Mouse (Mus musculus) megakaryocyte, embryonic 14.5 days (primary cell): ENCODE data around the gene Atg4c.

Experiments
- FLI1 ChIP-seq: IDR thresholded peaks from 2 replicates; pipeline ENCODE4 v1.6.1; 2012; ENCODE audit warnings: low read length, inconsistent platforms, mixed read lengths
- GATA1 ChIP-seq: IDR thresholded peaks from 3 replicates; pipeline ENCODE4 v1.6.1; 2012; ENCODE audit warnings: mixed read lengths, low read length, inconsistent platforms, borderline replicate concordance

- no peak for TF ChIP-seq GATA1
- no peak for TF ChIP-seq FLI1
Measured at GRCm38 (mm10) chr4:99198721-99199120, 5.0 kb downstream of the Atg4c start.
